Mouse (Mus musculus): ENCODE results near the gene Rnf10.

Gene Rnf10

DNA sequence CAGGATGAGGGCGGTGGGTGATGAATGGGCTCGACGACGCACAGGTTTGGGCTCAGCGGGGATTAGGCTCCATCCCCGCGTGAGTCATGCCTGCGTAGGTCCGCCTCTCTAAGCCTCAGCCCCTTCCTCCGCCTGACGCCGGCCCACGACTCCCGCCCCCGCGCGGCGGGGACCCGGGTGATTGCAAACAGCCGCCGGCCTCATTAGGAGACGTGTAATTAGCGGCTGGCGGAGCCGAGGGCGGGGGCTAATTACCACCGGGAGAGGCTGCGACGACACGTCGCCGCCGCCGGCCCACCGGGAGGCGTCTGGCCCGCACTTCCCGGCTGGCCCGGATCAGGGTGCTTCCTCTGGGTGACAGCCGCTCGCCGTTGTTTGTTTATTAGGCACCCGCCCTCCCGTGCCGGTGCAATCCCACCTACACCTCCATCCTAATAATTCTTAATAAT, 37.4 kb downstream of the Rnf10 start:
- DNase-seq (ENCODE audit: low read depth): no peak

DNA sequence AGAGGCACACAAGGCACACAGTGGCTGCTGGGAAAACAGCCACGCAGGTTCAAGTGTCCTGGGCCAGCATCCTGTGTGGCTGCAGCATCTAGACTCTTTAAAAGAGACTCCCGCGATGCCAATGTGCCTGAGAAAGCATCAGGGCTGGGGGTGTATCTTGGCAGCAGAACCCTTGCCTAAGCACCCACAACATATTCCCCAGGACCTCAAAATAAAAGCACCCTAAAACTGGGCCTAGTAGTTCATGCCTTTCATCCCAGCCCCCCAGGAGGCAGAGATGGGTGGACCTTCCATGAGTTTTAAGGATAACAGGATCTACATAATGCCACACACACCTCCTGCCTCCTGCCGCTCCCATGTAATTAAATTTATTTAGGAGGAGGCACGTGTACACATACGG, 38.2 kb downstream of the Rnf10 start:
- no peak for DNase-seq (ENCODE audit: low read depth)

DNA sequence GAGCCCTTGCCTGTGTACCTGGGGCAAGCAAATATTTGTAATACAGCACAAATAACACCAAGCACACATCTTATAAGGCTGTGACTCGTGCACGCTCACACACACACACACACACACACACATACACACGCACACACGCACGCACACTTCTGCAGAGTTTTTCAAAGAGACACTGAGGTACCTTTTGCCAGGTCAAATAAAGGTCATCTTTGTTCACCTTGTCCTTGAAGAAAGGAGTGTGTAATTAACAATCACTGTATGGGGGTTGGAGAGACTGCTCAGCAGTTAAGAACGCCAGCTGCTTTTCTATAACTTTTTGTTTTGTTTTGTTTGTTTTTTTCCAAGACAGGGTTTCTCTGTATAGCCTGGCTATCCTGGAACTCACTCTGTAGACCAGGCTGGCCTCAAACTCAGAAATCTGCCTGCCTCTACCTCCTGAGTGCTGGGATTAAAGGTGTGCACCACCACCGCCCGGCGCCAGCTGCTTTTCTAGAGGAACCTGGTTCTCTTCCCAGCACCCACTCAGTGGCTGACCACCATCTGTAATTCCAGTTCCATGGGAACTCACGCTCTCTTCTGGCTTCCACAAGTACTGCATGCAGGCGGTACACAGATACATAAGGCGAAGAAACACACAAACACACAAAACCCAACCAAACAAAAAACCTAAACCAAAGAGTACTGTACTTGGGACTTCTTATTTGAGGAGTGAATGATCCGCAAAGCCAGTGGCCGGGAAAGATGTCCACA, 39.5 kb downstream of the Rnf10 start:
- no peak for DNase-seq (ENCODE audit: low read depth)

DNA sequence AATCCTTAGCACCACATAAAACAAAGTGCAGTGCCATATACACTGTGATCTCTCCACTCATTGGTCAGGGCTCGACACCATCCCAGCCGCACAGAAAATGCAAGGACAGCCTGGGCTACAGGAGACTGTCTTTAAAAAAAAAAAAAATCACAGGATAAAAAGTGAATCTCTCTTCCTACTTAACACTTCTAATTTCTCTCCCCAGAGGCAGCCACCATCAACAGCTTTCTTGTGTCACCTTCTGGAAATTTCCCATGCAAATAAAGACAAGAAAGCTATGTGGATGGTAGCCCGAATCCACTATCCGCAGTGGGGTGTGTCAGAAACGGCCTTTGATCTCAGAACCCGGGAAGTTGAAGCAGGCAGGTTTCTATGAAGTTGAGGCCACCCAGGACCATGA, 40.2 kb downstream of the Rnf10 start:
- no peak for DNase-seq (ENCODE audit: low read depth)

- no peak for DNase-seq (ENCODE audit: low read depth)
Observed at GRCm38 (mm10) chr5:115231552-115232120, 41.1 kb downstream of the Rnf10 start.

DNA sequence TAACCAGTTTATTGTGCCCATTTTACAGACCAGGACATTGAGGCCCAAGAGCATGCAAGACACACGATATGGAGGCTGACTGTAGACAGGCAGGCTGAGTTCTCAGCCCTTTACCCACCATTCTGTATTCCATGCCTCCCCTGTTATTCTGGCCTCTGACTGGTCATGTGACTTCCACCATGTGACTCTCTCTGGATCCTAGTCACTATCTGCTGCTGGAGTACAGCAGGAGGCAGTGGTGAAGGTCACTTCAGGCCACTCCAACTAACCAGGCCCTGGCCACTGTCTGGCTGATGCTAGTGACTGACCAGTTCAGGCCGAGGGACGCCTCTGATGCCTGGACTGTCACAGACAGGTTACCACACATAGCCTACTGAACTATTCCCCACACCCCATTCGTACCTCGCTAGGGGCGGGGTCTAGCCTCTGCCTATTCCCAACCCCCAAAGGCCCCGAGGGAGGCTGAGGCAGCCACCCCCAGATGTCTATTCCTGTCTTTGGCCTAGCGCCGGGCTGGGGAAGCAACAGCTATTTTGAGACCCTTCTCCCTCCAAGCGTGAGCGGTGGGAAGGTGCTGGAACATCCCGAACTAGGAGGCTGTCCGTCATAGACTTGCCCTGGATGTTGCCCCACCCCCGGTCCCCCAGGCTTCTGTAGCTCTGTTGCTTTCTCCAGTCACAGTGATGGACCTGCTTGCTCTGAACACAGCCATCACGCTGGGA, 41.7 kb downstream of the Rnf10 start:
- no peak for DNase-seq (ENCODE audit: low read depth)

DNA sequence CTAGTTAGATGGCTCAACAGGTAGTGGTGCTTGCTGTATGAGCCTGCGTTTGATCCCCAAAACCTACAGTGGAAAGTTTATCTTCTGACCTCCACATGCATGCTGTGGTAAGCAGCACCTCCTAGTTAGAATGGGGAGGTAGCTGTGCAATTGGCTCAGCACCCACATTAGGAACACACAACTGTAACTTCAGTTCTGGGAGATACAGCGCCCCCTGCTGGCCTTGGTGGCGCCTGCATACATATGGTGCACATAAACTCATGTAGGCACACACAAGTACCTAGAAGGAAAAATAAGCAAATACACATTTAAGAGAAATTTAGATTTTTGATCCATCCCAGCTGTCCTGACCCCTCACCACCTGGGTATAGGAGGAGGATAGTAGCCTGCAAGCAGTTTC, 50.2 kb downstream of the Rnf10 start:
- no peak for DNase-seq (ENCODE audit: low read depth)

DNA sequence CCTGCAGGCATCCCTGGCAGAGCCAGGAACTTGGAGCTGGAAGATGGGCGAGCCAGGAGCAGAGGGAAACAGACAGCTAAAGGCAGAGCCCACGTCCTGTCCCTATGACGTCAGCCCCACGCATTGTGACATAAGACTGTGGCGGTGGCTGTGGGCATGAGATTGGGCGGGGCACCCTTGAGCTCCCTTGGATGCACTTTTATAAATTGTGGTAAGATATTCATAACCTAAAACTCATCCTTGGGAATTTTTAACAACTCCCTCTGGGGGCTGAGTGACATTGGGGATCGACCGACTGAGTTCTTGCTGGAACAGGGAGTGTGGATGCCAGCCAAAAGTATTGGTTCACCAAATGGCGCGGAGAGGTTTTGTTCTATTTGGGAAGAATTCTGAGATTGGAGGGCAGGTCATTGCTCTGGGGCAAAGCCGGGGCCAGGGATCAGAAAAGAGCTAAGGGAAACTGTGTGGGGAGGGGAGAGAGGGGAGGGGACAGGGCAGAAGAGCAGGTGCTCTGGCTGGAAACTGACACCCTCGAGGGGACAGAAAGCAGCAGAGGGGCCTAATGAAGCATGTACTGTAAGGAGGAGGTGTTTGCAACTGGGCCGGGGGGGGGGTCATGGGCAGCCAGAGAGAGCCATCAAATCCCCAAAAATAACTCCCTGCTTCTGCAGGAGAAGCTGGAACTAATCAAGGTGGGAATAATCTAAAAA, 51.6 kb downstream of the Rnf10 start:
- no peak for DNase-seq (ENCODE audit: low read depth)

GRCm38 (mm10) chr5:115217998-115218397, 54.7 kb downstream of the Rnf10 start:
- no peak for DNase-seq (ENCODE audit: low read depth)

DNA sequence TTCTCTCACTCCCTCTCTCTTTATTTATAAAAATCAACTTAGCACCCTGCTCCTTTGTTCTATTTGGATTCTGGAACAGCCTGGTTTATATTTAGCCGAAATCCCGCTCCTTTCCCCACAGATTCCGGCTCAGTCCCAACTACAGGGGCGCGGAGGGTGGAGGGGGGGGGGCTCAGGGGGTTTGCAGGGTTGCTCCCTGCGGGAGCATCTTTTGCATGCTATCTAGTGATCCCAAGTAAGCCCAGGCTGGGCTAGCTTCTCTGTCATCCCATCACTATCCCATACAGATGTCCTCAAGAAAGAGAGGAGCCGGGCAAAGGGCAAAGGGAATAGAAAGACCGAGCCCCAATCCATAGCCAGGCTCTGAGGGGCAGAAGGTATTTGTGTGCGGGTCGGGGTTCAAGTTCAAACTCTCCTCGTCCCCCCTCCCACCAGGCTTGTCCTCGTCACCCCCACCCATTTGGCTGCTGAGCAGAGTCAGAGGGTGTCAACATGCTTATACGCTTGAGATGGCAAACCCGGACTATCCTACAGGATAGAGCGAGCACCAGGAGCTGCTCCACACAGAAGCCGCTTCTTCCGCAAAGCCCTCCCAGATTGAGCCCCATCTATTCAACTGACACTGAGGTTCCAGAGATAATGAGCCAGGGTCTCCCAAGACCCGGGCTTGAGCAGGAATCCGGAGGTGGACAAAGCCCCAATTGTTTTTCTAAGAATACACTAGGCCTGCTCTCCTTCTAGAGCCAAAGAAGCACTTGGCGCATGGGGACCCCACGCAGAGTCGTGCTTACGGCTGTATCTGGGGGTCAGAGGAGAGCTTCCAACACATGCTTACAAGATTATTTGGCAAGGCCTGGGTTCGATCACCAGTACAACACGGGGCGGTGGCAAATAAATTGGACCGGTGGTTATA, 57.2 kb downstream of the Rnf10 start:
- DNase-seq (ENCODE audit: low read depth): no peak

DNA sequence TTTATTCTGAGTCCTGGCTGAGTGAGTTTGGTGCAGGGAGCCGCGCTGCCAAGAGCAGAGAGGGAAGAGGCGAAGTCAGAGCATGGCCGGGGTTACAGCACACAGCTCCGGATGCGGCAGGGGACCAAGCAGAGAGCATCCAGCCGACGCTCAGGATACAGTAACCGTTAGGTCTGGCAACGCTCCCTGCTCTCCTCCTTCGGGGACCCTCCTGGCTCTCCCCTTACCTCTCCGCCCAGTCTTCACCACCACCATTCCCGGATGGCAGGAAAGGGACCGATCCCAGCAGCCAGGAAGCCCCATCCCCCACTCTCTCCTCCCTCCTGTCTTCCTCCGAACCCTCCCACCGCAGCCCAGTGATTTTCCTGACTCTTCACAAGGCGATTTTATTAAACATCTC, 57.8 kb downstream of the Rnf10 start:
- DNase-seq (ENCODE audit: low read depth): no peak

DNA sequence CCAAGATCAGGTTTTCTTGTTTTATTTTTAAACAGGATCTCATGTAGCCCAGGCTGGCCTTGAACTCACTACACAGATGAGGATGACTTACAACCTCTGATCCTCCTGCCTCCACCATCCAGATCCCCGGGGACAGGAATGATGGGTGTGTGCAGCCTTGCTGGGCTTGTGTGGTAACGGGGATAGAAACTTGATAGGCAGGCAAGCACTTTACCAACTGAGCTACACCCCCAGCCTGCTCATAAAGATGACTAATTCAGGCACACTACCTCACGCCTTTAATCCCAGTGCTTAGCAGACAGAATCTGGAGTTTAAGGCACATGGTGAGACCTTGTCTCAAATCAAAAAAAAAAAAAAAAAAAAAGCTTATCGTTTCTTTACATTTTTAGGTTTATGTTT, 59.8 kb downstream of the Rnf10 start:
- no peak for DNase-seq (ENCODE audit: low read depth)

DNA sequence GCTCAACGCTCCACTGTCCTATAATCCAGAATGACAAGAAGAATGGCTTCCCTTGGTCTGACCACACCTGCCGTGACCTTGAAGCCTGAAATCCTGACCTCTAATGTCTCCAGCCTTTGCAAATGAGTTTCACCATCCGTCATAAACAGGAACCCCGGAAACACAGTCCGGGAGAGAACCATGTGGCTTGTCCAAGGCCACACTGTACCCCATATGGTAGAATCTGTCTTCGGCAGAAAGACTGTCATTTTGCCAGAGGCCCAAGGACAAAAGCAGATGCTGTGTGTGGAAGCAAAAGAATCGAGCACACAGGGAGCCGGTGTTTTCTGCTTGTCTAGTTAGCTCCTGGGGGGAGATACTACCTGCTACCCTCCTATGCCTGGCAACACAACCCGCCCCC, 60.2 kb downstream of the Rnf10 start:
- DNase-seq (ENCODE audit: low read depth): no peak

- peak; percentile 22 for DNase-seq (ENCODE audit: low read depth)
Observed at GRCm38 (mm10) chr5:115210380-115210779, 62.3 kb downstream of the Rnf10 start.

- no peak for DNase-seq (ENCODE audit: low read depth)
Observed at GRCm38 (mm10) chr5:115208601-115209000, 64.1 kb downstream of the Rnf10 start.

GRCm38 (mm10) chr5:115207892-115208291, 64.8 kb downstream of the Rnf10 start:
- no peak for DNase-seq (ENCODE audit: low read depth)

DNA sequence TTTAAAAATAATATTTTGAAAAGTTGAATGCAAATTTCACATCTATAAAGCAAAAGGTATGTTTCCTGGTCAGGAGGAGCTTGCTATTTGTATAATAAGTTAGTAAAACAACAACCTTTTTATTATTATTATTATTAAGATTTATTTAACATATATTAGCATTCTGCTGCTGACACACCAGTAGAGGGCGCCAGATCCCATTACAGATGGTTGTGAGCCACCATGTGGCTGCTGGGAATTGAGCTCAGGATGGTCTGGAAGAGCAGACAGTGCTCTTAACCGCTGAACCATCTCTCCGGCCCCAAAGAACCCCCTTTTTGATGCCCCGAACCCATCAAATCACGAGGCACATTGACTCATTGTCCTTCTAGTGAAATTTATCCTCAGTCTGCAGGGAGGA, 65.5 kb downstream of the Rnf10 start:
- DNase-seq (ENCODE audit: low read depth): no peak

DNA sequence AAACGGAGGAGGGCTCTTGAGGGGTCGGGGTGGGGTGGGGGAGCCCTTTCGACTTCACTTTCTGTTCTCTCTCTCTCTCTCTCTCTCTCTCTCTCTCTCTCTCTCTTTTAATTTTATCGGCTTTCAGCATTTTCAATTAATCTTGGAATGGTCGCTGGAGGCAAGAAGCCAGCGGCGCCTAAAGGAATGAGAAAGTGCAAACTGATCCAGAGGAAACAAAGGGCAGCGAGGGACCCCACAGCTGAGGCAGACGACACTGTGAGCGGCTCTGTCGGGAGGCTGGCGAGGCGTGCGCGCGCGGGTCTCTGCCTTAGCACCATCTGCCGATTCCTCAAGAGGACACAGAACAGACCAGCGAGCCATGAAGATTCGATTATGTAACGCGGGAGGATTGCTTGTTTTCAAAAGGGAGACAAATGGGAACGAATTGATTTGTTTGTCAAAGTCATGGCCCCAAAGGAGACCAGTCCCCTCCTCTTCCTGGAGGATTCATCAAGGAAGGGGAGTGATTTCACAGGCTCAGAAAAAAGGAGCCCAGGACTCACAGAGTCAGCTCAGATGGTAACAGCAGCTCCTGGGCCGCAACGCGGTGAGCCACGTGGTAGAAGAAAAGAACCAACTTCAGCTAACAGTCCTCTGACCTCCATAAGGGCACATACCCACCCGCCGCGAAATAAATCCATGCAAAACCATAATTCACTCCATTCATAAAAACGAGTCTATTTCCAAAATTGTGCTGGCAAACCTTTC, 68.0 kb downstream of the Rnf10 start:
- no peak for DNase-seq (ENCODE audit: low read depth)

DNA sequence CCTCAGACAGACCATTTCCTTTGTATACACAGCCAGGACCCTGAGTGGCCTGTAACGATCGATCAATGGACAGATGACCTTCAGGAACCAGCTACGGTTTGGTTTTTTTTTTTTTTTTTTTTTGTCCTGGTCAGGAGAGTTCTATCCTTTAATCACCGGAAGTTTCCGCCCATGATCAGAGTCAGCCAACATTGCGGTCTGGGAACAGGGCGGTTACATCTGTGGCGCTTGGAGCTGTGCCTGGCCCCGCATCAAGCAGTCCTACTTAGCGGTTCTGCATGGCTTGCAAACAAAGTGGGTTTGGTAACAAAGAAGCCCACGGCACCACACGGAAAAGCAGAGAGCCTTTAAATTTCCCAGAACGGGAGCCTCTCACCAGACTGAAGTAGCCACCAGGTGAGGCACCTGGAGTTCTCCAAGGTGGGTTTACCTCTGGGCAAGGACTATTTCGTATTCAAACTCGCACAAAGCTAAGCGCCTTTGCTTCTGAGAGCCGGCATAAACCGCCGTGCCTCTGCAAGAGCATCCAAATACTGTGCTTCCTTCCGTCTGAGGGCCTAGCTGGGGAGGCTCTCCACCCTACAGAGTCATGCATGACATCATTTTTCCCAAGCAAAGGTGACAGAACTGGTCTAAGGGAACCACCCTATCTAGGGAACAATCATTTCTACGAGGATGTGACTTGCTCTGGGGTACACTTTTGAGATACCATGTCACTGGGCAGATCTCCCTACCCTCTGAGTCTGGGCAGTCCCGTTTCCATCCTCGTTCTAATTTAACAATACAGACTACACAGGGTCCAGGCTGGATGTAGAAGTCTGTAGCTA, 68.8 kb downstream of the Rnf10 start:
- no peak for DNase-seq (ENCODE audit: low read depth)

DNA sequence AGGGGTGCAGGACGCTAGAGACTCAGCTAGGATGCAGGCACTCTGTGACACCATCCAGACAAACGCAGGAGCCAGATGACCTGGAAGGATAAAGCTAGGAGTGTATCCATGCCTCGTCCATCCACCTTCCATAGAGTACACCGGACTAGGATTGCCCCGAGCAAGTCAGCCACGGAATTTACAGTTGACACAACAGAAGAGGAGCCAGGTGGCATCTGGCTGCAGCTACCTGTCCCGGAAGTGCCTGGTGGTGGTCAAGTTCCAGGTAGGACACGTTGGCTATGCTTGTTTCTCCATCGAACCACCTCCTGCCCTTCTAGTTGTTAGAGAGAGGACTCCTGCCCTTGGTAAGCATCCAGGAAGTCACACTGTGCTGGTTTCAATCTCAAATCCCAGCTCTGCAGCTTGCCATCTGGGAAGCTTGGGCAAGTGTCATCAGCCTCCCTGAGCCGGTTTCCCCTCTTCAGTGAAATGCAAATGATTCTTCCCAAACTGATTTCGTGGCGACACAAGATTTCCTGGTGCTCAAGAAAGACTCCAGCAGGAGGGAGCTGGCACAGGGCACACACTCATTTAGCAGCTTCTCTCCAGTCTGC, 78.0 kb downstream of the Rnf10 start:
- no peak for DNase-seq (ENCODE audit: low read depth)

All from c-Kit-positive CD71-positive TER-119-negative erythroid progenitor cells, embryonic 14.5 days (primary cell).